Mouse (Mus musculus): ENCODE data around the gene Ddx54. TPM values are rescaled to one million over a fixed set of nuclear protein-coding genes. Genes with fewer than 3 reads are reported as not detected.
A peak's percentile ranks its signal among the peaks of the same experiment; 100 is the strongest.

Ddx54 gene
- polyA plus RNA-seq, 1 experiment from 2014 or later = 33.1 TPM

- DNase-seq (ENCODE audit: low spot score) (no peak), ATAC-seq (ENCODE audit: insufficient number of reproducible peaks, low FRiP score, low TSS enrichment, low read depth) (no peak)
- Histone ChIP-seq H3K36me3 (ENCODE audit: control insufficient read depth, insufficient read depth, low read length) (no peaks in the 10 kb centered on the region), H3K4me1 (ENCODE audit: control insufficient read depth, insufficient read depth, low read length) (peaks cover 70% of the 10 kb centered on the region), H3K9ac (ENCODE audit: low read length) (peak overlapping the region; percentile 9; the same call in 1 of the 2 replicates), H3K27me3 (ENCODE audit: control insufficient read depth, insufficient read depth, low read length) (no peaks in the 10 kb centered on the region), H3K4me3 (ENCODE audit: low read depth, low read length) (no peak overlapping the region), H3K9me3 (ENCODE audit: control insufficient read depth, low read length) (no peaks in the 10 kb centered on the region), H3K27ac (replicated peaks; ENCODE audit: low read depth, low read length) (peak overlapping the region; percentile 85), H3K4me2 (ENCODE audit: low read depth, severe bottlenecking) (peak overlapping the region; percentile 26; the same call in 1 of the 2 replicates)
- 33% methylated on average over 14 of the region's 14 CpGs for WGBS
Observed at GRCm38 (mm10) chr5:120567761-120568211, 44.8 kb upstream of the Ddx54 start.

GRCm38 (mm10) chr5:120568336-120568768 is 44.2 kb upstream of the Ddx54 start:
- H3K4me3 ChIP-seq (ENCODE audit: low read depth, low read length) = no peak overlapping the region
- H3K27ac ChIP-seq (replicated peaks; ENCODE audit: low read depth, low read length) = peak overlapping the region; percentile 85
- H3K9me3 ChIP-seq (ENCODE audit: control insufficient read depth, low read length) = no peaks in the 10 kb centered on the region
- ATAC-seq (ENCODE audit: insufficient number of reproducible peaks, low FRiP score, low TSS enrichment, low read depth) (no peak), DNase-seq (ENCODE audit: low spot score) (no peak)
- H3K4me1 ChIP-seq (ENCODE audit: control insufficient read depth, insufficient read depth, low read length) = peaks cover 66% of the 10 kb centered on the region
- no peaks in the 10 kb centered on the region for H3K36me3 ChIP-seq (ENCODE audit: control insufficient read depth, insufficient read depth, low read length)
- 30% methylated on average over 9 of the region's 9 CpGs for WGBS
- no peak overlapping the region for H3K4me2 ChIP-seq (ENCODE audit: low read depth, severe bottlenecking)
- H3K9ac ChIP-seq (ENCODE audit: low read length) = no peak overlapping the region
- H3K27me3 ChIP-seq (ENCODE audit: control insufficient read depth, insufficient read depth, low read length) = no peaks in the 10 kb centered on the region

GRCm38 (mm10) chr5:120568964-120569363 is 43.6 kb upstream of the Ddx54 start:
- Histone ChIP-seq H3K27ac (replicated peaks; ENCODE audit: low read depth, low read length) (peak overlapping the region; percentile 52; the same call in 1 of the 2 replicates), H3K4me3 (ENCODE audit: low read depth, low read length) (no peak overlapping the region), H3K36me3 (ENCODE audit: control insufficient read depth, insufficient read depth, low read length) (no peaks in the 10 kb centered on the region), H3K4me1 (ENCODE audit: control insufficient read depth, insufficient read depth, low read length) (peaks cover 62% of the 10 kb centered on the region), H3K9ac (ENCODE audit: low read length) (no peak overlapping the region), H3K27me3 (ENCODE audit: control insufficient read depth, insufficient read depth, low read length) (no peaks in the 10 kb centered on the region), H3K4me2 (ENCODE audit: low read depth, severe bottlenecking) (no peak overlapping the region), H3K9me3 (ENCODE audit: control insufficient read depth, low read length) (no peaks in the 10 kb centered on the region)
- ATAC-seq (ENCODE audit: insufficient number of reproducible peaks, low FRiP score, low TSS enrichment, low read depth) = no peak
- DNase-seq (ENCODE audit: low spot score) = no peak
- 90% methylated on average over 4 of the region's 4 CpGs for WGBS

- DNase-seq (ENCODE audit: low spot score) (no peak), ATAC-seq (ENCODE audit: insufficient number of reproducible peaks, low FRiP score, low TSS enrichment, low read depth) (no peak)
- Histone ChIP-seq H3K36me3 (ENCODE audit: control insufficient read depth, insufficient read depth, low read length) (no peaks in the 10 kb centered on the region), H3K27me3 (ENCODE audit: control insufficient read depth, insufficient read depth, low read length) (no peaks in the 10 kb centered on the region), H3K27ac (replicated peaks; ENCODE audit: low read depth, low read length) (no peak overlapping the region), H3K4me3 (ENCODE audit: low read depth, low read length) (no peak overlapping the region), H3K4me2 (ENCODE audit: low read depth, severe bottlenecking) (no peak overlapping the region; the same call in 1 of the 2 replicates), H3K9ac (ENCODE audit: low read length) (no peak overlapping the region), H3K4me1 (ENCODE audit: control insufficient read depth, insufficient read depth, low read length) (peaks cover 60% of the 10 kb centered on the region), H3K9me3 (ENCODE audit: control insufficient read depth, low read length) (no peaks in the 10 kb centered on the region)
- 81% methylated on average over 3 of the region's 3 CpGs for WGBS
Observed at GRCm38 (mm10) chr5:120569791-120570190, 42.7 kb upstream of the Ddx54 start.

- ATAC-seq (ENCODE audit: insufficient number of reproducible peaks, low FRiP score, low TSS enrichment, low read depth) = no peak
- no peaks in the 10 kb centered on the region for H3K27me3 ChIP-seq (ENCODE audit: control insufficient read depth, insufficient read depth, low read length)
- no peak for DNase-seq (ENCODE audit: low spot score)
- no peaks in the 10 kb centered on the region for H3K9me3 ChIP-seq (ENCODE audit: control insufficient read depth, low read length)
- no peak overlapping the region for H3K9ac ChIP-seq (ENCODE audit: low read length)
- WGBS = 86% methylated on average over 11 of the region's 11 CpGs
- H3K4me1 ChIP-seq (ENCODE audit: control insufficient read depth, insufficient read depth, low read length) = peaks cover 56% of the 10 kb centered on the region
- no peaks in the 10 kb centered on the region for H3K36me3 ChIP-seq (ENCODE audit: control insufficient read depth, insufficient read depth, low read length)
- H3K4me2 ChIP-seq (ENCODE audit: low read depth, severe bottlenecking) = no peak overlapping the region; the same call in 1 of the 2 replicates
- no peak overlapping the region; the same call in 1 of the 2 replicates for H3K27ac ChIP-seq (replicated peaks; ENCODE audit: low read depth, low read length)
- H3K4me3 ChIP-seq (ENCODE audit: low read depth, low read length) = no peak overlapping the region
Observed at GRCm38 (mm10) chr5:120570289-120570897, 42.1 kb upstream of the Ddx54 start.

- ATAC-seq (ENCODE audit: insufficient number of reproducible peaks, low FRiP score, low TSS enrichment, low read depth) = no peak
- H3K27ac ChIP-seq (replicated peaks; ENCODE audit: low read depth, low read length) = no peak overlapping the region; the same call in 1 of the 2 replicates
- peaks cover 48% of the 10 kb centered on the region for H3K4me1 ChIP-seq (ENCODE audit: control insufficient read depth, insufficient read depth, low read length)
- H3K27me3 ChIP-seq (ENCODE audit: control insufficient read depth, insufficient read depth, low read length) = no peaks in the 10 kb centered on the region
- H3K36me3 ChIP-seq (ENCODE audit: control insufficient read depth, insufficient read depth, low read length) = no peaks in the 10 kb centered on the region
- WGBS = 45% methylated on average over 14 of the region's 14 CpGs
- H3K9ac ChIP-seq (ENCODE audit: low read length) = no peak overlapping the region
- no peak overlapping the region; the same call in 1 of the 2 replicates for H3K4me2 ChIP-seq (ENCODE audit: low read depth, severe bottlenecking)
- no peaks in the 10 kb centered on the region for H3K9me3 ChIP-seq (ENCODE audit: control insufficient read depth, low read length)
- no peak for DNase-seq (ENCODE audit: low spot score)
- no peak overlapping the region for H3K4me3 ChIP-seq (ENCODE audit: low read depth, low read length)
Observed at GRCm38 (mm10) chr5:120571056-120571740, 41.3 kb upstream of the Ddx54 start.

GRCm38 (mm10) chr5:120574469-120575063 is 38.0 kb upstream of the Ddx54 start:
- H3K27ac ChIP-seq (replicated peaks; ENCODE audit: low read depth, low read length) = no peak overlapping the region
- DNase-seq (ENCODE audit: low spot score) = no peak
- no peak overlapping the region for H3K4me3 ChIP-seq (ENCODE audit: low read depth, low read length)
- 69% methylated on average over 10 of the region's 10 CpGs for WGBS
- ATAC-seq (ENCODE audit: insufficient number of reproducible peaks, low FRiP score, low TSS enrichment, low read depth) = no peak
- H3K9ac ChIP-seq (ENCODE audit: low read length) = no peak overlapping the region
- H3K4me2 ChIP-seq (ENCODE audit: low read depth, severe bottlenecking) = no peak overlapping the region
- H3K4me1 ChIP-seq (ENCODE audit: control insufficient read depth, insufficient read depth, low read length) = peaks cover 41% of the 10 kb centered on the region
- no peaks in the 10 kb centered on the region for H3K36me3 ChIP-seq (ENCODE audit: control insufficient read depth, insufficient read depth, low read length)
- no peaks in the 10 kb centered on the region for H3K27me3 ChIP-seq (ENCODE audit: control insufficient read depth, insufficient read depth, low read length)
- no peaks in the 10 kb centered on the region for H3K9me3 ChIP-seq (ENCODE audit: control insufficient read depth, low read length)

- Histone ChIP-seq H3K4me3 (ENCODE audit: low read depth, low read length) (no peak overlapping the region), H3K36me3 (ENCODE audit: control insufficient read depth, insufficient read depth, low read length) (no peaks in the 10 kb centered on the region; the same call in 1 of the 2 replicates), H3K4me1 (ENCODE audit: control insufficient read depth, insufficient read depth, low read length) (peaks cover 41% of the 10 kb centered on the region), H3K9me3 (ENCODE audit: control insufficient read depth, low read length) (no peaks in the 10 kb centered on the region), H3K9ac (ENCODE audit: low read length) (no peak overlapping the region), H3K27me3 (ENCODE audit: control insufficient read depth, insufficient read depth, low read length) (no peaks in the 10 kb centered on the region), H3K4me2 (ENCODE audit: low read depth, severe bottlenecking) (no peak overlapping the region), H3K27ac (replicated peaks; ENCODE audit: low read depth, low read length) (no peak overlapping the region)
- ATAC-seq (ENCODE audit: insufficient number of reproducible peaks, low FRiP score, low TSS enrichment, low read depth) (no peak), DNase-seq (ENCODE audit: low spot score) (no peak)
- 77% methylated on average over 11 of the region's 11 CpGs for WGBS
Observed at GRCm38 (mm10) chr5:120576781-120577301, 35.7 kb upstream of the Ddx54 start.

Measured in limb, embryonic 11.5 days (tissue).